Mouse (Mus musculus) granulocyte monocyte progenitor cell, adult 5-6 weeks (primary cell): ENCODE data around the gene Tmem270. TPM values are rescaled to one million over a fixed set of nuclear protein-coding genes. Genes with fewer than 3 reads are reported as not detected.

Experiments used
- total RNA-seq, 2 experiments: library from RNA; stranded (forward) in 1 of 2; stranded (reverse) in 1 of 2; fragments of 200-712, 200-1000 nt in 1 of 2; fragments of >200 nt in 1 of 2; fragmentation: Nextera tagmentation in 1 of 2; gene quantifications; 2 replicates each; pipeline ENCODE4 v1.2.3; 2014 to 2017

The Tmem270 gene
- total RNA-seq, 2 experiments from 2014 or later, result not detected

Other genes starting within 250 kb of the Tmem270 start
- gene Limk1, start 218.1 kb downstream of the Tmem270 start, total RNA-seq (2014; fragmentation: Nextera tagmentation), result 30.6 and 30.9 TPM in 2 replicates
- gene Limk1, start 218.1 kb downstream of the Tmem270 start, total RNA-seq (2017), result 11.4 and 13.6 TPM in 2 replicates
- gene Eln, start 159.4 kb downstream of the Tmem270 start, total RNA-seq (2014; fragmentation: Nextera tagmentation), result not detected in 2 replicates
- gene Eln, start 159.4 kb downstream of the Tmem270 start, total RNA-seq (2017), result not detected in 2 replicates
- gene Cldn13, start 8.8 kb upstream of the Tmem270 start, total RNA-seq (2014; fragmentation: Nextera tagmentation), result not detected in 2 replicates
- gene Cldn13, start 8.8 kb upstream of the Tmem270 start, total RNA-seq (2017), result 0.13 TPM in 1 of 2 replicates, not detected in the other
- gene Mettl27, start 25.6 kb upstream of the Tmem270 start, total RNA-seq (2014; fragmentation: Nextera tagmentation), result 1.7 and 3.9 TPM in 2 replicates
- 1.2 and 2.2 TPM in 2 replicates for gene Mettl27, start 25.6 kb upstream of the Tmem270 start, total RNA-seq (2017)
- gene Cldn4, start 40.2 kb upstream of the Tmem270 start, total RNA-seq (2014; fragmentation: Nextera tagmentation), result not detected in 2 replicates
- gene Cldn4, start 40.2 kb upstream of the Tmem270 start, total RNA-seq (2017), result not detected in 2 replicates
- not detected in 2 replicates for gene Cldn3, start 79.5 kb upstream of the Tmem270 start, total RNA-seq (2014; fragmentation: Nextera tagmentation)
- gene Cldn3, start 79.5 kb upstream of the Tmem270 start, total RNA-seq (2017), result not detected in 2 replicates
- 102 and 115 TPM in 2 replicates for gene Abhd11, start 102.4 kb upstream of the Tmem270 start, total RNA-seq (2014; fragmentation: Nextera tagmentation)
- gene Abhd11, start 102.4 kb upstream of the Tmem270 start, total RNA-seq (2017), result 56.8 and 75.0 TPM in 2 replicates
- 1.2 and 3.6 TPM in 2 replicates for gene Stx1a, start 116.7 kb upstream of the Tmem270 start, total RNA-seq (2014; fragmentation: Nextera tagmentation)
- gene Stx1a, start 116.7 kb upstream of the Tmem270 start, total RNA-seq (2017), result not detected in 2 replicates
- 15.7 and 18.7 TPM in 2 replicates for gene Dnajc30, start 157.5 kb upstream of the Tmem270 start, total RNA-seq (2014; fragmentation: Nextera tagmentation)
- 5.4 and 6.5 TPM in 2 replicates for gene Dnajc30, start 157.5 kb upstream of the Tmem270 start, total RNA-seq (2017)
- 80.5 and 90.8 TPM in 2 replicates for gene Bud23, start 158.2 kb upstream of the Tmem270 start, total RNA-seq (2014; fragmentation: Nextera tagmentation)
- gene Bud23, start 158.2 kb upstream of the Tmem270 start, total RNA-seq (2017), result 44.9 and 89.9 TPM in 2 replicates
- gene Vps37d, start 171.5 kb upstream of the Tmem270 start, total RNA-seq (2014; fragmentation: Nextera tagmentation), result not detected in 2 replicates
- not detected in 2 replicates for gene Vps37d, start 171.5 kb upstream of the Tmem270 start, total RNA-seq (2017)
- not detected in 2 replicates for gene Mlxipl, start 183.2 kb upstream of the Tmem270 start, total RNA-seq (2014; fragmentation: Nextera tagmentation)
- gene Mlxipl, start 183.2 kb upstream of the Tmem270 start, total RNA-seq (2017), result 1.2 TPM in 1 of 2 replicates, not detected in the other
- 14.7 and 19.2 TPM in 2 replicates for gene Tbl2, start 242.9 kb upstream of the Tmem270 start, total RNA-seq (2014; fragmentation: Nextera tagmentation)
- 19.1 and 23.0 TPM in 2 replicates for gene Tbl2, start 242.9 kb upstream of the Tmem270 start, total RNA-seq (2017)